Mouse (Mus musculus) gastrocnemius, postnatal 10 days (tissue): ENCODE results near the gene Prkrip1. TPM values are rescaled to one million over a fixed set of nuclear protein-coding genes. Genes with fewer than 3 reads are reported as not detected.
A peak's percentile ranks its signal among the peaks of the same experiment; 100 is the strongest.

Experiments used
- DNase-seq: peaks from one replicate; pipeline ENCODE4 v3.0.0; 2021; ENCODE audit warnings: mixed read lengths
- long read RNA-seq, 2 experiments: library from polyadenylated mRNA; stranded (forward); transcript quantifications; one replicate each; pipeline ENCODE4 v2.0.0; 2021
- total RNA-seq, 2 experiments: library from RNA; stranded (reverse); gene quantifications; 2 replicates each; pipeline ENCODE4 v1.2.3; 2021

Prkrip1 gene
- 10 to 100 TPM; 26.9 to 28.2 TPM for total RNA-seq
- long read RNA-seq, experiment 1, transcript Prkrip1-204 (6 exons, 3,893 nt), result major isoform, 15 of 19 reads
- long read RNA-seq, experiment 1, partial matches to known transcripts, result 2 of 19 reads
- long read RNA-seq, experiment 1, other reads (novel, unspliced or antisense), result 2 of 19 reads
- long read RNA-seq, experiment 2, transcript Prkrip1-204 (6 exons, 3,893 nt), result major isoform, 27 of 27 reads
- long read RNA-seq, experiment 2, partial matches to known transcripts, result 0 of 27 reads
- long read RNA-seq, experiment 2, other reads (novel, unspliced or antisense), result 0 of 27 reads

- DNase-seq, result peak; percentile 94
These were observed at the start of gene Prkrip1 for GRCm38 (mm10) chr5:136198474-136199391. Gene Prkrip1, minus strand, starts transcription at chr5:136198963.

GRCm38 (mm10) chr5:136248441-136248840, 49.7 kb upstream of the Prkrip1 start:
- no peak for DNase-seq

- DNase-seq, result no peak
These were observed 47.7 kb upstream of the Prkrip1 start, which contains the start of gene Sh2b2 for GRCm38 (mm10) chr5:136246452-136246838. Gene Sh2b2, minus strand, starts transcription at chr5:136246556.

- no peak for DNase-seq
These were observed 47.0 kb upstream of the Prkrip1 start for GRCm38 (mm10) chr5:136245541-136246451.

GRCm38 (mm10) chr5:136244762-136245540, 46.2 kb upstream of the Prkrip1 start:
- peak; percentile 91 for DNase-seq

- DNase-seq, result no peak
These were observed 45.3 kb upstream of the Prkrip1 start for GRCm38 (mm10) chr5:136243851-136244761.

GRCm38 (mm10) chr5:136241161-136241560, 42.4 kb upstream of the Prkrip1 start:
- no peak for DNase-seq

GRCm38 (mm10) chr5:136240381-136240780, 41.6 kb upstream of the Prkrip1 start:
- no peak for DNase-seq

- DNase-seq, result no peak
These were observed 38.8 kb upstream of the Prkrip1 start for GRCm38 (mm10) chr5:136237607-136238006.

- DNase-seq, result no peak
These were observed 37.8 kb upstream of the Prkrip1 start for GRCm38 (mm10) chr5:136236611-136237010.

GRCm38 (mm10) chr5:136230348-136231035, 31.7 kb upstream of the Prkrip1 start:
- DNase-seq, result peak; percentile 61

GRCm38 (mm10) chr5:136226246-136226876, 27.6 kb upstream of the Prkrip1 start:
- DNase-seq, result no peak

- no peak for DNase-seq
These were observed 19.8 kb upstream of the Prkrip1 start for GRCm38 (mm10) chr5:136218585-136218984.

GRCm38 (mm10) chr5:136217932-136218381, 19.2 kb upstream of the Prkrip1 start:
- no peak for DNase-seq

GRCm38 (mm10) chr5:136217004-136217665, 18.4 kb upstream of the Prkrip1 start:
- DNase-seq, result no peak

GRCm38 (mm10) chr5:136215958-136216357, 17.2 kb upstream of the Prkrip1 start:
- no peak for DNase-seq

GRCm38 (mm10) chr5:136215211-136215610, 16.4 kb upstream of the Prkrip1 start:
- DNase-seq, result no peak

- DNase-seq, result no peak
These were observed 15.0 kb upstream of the Prkrip1 start for GRCm38 (mm10) chr5:136213716-136214115.
